Mouse (Mus musculus): ENCODE results near the gene Akr7a5. TPM values are rescaled to one million over a fixed set of nuclear protein-coding genes. Genes with fewer than 3 reads are reported as not detected.

The Akr7a5 gene
- polyA plus RNA-seq, 1 experiment from 2014 or later = 74.1 TPM

DNA sequence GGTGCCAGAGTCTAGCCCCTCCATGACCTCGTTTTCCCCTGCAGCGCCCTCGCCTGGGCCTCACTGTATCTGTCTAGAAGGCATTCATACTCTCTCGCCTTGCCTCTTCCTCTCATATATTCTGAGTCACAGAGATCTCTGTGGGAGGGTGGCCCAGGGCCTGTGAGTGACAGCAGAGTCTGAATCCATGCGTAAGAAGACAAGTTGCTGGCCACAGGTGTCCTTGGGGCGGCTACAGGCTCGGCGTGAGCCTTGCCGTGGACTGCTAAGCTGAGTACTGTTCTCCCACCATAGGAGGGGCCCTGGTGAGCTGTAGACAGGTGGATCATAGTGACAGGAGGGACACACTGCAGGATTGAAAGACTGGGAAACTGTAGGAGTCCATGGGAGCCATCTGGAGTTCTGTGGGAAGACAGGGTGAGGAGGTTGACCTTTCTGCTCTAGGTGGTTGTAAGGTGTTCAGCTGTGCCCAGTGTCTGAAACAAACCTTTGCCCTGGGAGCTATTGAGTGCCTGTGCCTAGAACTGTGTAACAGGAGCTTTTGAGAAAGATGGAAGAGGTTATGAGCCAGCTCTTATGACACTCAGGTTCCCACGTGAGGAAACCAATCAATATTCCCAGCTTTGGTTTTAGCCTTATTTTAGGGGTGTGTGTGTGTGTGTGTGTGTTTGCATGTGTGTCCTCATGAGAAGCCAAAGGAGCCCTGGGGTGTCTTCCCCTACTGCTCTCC, 37.4 kb upstream of the Akr7a5 start:
- Histone ChIP-seq H3K4me2 (ENCODE audit: low read depth, low read length) (no peak overlapping the region), H3K4me3 (ENCODE audit: low read depth, low read length) (no peak overlapping the region), H3K9ac (ENCODE audit: low read depth, low read length) (no peak overlapping the region), H3K4me1 (ENCODE audit: control insufficient read depth, low read depth, low read length) (no peaks in the 10 kb centered on the region), H3K36me3 (ENCODE audit: control insufficient read depth, insufficient read depth) (no peaks in the 10 kb centered on the region), H3K9me3 (replicated peaks; ENCODE audit: control insufficient read depth, low read length) (no peaks in the 10 kb centered on the region), H3K27ac (ENCODE audit: low read length) (no peak overlapping the region), H3K27me3 (ENCODE audit: control insufficient read depth, insufficient read depth, low read depth, low read length) (no peaks in the 10 kb centered on the region)
- no peak for ATAC-seq (ENCODE audit: low read depth)
- WGBS (ENCODE audit: insufficient replicate concordance) = 76% methylated on average over 10 of the region's 10 CpGs

DNA sequence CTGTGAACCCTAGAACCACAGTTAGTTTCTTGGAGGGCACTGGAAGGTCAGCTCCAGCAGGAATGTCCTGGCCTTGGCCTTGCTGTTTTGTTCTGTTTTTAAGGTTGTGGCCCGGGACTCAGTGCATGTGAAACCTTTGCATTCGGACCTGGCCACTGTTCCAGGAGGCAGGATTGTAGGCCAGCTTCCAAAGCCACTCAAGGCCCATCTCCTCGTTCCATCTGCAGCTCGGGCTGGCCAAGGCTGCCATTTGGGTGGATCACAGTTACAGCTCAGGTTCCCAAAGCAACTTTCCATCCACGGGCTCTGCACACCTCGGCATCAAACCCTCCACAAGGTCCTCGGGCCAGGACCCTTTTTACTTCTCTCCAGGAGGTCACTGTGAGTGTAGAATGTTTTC, 36.0 kb upstream of the Akr7a5 start:
- Histone ChIP-seq H3K9ac (ENCODE audit: low read depth, low read length) (no peak overlapping the region), H3K27ac (ENCODE audit: low read length) (no peak overlapping the region), H3K4me3 (ENCODE audit: low read depth, low read length) (no peak overlapping the region), H3K27me3 (ENCODE audit: control insufficient read depth, insufficient read depth, low read depth, low read length) (no peaks in the 10 kb centered on the region), H3K4me1 (ENCODE audit: control insufficient read depth, low read depth, low read length) (no peaks in the 10 kb centered on the region), H3K4me2 (ENCODE audit: low read depth, low read length) (no peak overlapping the region), H3K9me3 (replicated peaks; ENCODE audit: control insufficient read depth, low read length) (no peaks in the 10 kb centered on the region), H3K36me3 (ENCODE audit: control insufficient read depth, insufficient read depth) (no peaks in the 10 kb centered on the region)
- no peak for ATAC-seq (ENCODE audit: low read depth)
- 72% methylated on average over 7 of the region's 7 CpGs for WGBS (ENCODE audit: insufficient replicate concordance)

DNA sequence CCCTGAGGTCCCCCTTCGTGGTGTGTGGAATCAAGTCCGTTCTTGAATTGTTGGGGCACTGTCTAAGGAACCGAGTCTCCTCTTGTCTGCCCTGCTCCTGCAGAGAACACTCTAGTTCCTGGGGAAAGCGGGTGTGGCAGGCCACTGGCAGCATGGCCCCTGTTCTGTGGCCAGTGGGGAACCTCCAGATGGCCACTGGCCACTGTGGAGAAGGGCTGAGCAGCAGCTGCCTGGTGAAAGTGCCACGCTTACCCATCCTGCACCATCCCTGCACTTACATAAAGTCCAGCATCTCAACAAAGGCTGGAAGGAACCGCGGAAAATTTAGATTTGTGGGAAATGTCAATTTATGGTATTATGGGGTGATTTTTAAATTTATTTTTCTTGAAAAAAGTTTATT, 34.1 kb upstream of the Akr7a5 start:
- no peak overlapping the region for H3K4me2 ChIP-seq (ENCODE audit: low read depth, low read length)
- no peak overlapping the region for H3K9ac ChIP-seq (ENCODE audit: low read depth, low read length)
- H3K4me3 ChIP-seq (ENCODE audit: low read depth, low read length) = no peak overlapping the region
- no peaks in the 10 kb centered on the region for H3K4me1 ChIP-seq (ENCODE audit: control insufficient read depth, low read depth, low read length)
- no peak for ATAC-seq (ENCODE audit: low read depth)
- no peaks in the 10 kb centered on the region for H3K27me3 ChIP-seq (ENCODE audit: control insufficient read depth, insufficient read depth, low read depth, low read length)
- WGBS (ENCODE audit: insufficient replicate concordance) = 80% methylated on average over 7 of the region's 7 CpGs
- no peak overlapping the region for H3K27ac ChIP-seq (ENCODE audit: low read length)
- no peaks in the 10 kb centered on the region for H3K9me3 ChIP-seq (replicated peaks; ENCODE audit: control insufficient read depth, low read length)
- H3K36me3 ChIP-seq (ENCODE audit: control insufficient read depth, insufficient read depth) = no peaks in the 10 kb centered on the region

DNA sequence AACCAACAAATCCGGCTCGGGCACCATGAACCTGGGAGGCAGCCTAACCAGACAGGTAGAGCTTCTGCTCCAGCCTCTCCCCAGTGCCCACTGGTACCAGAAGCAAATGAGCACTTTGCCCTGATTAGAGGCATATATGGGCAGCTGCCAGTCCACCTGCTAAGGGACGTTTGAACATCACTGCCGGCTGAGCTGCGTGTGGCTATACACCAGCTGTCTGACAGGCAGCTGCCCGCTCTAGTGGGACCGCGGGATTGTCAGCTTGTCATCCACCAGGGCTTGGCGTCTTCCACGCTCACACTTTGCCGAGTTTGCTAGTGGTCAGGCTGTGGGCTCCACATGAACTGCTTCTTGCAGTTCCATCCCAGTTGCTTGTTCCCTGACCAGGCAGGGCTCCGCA, 30.0 kb upstream of the Akr7a5 start:
- H3K4me3 ChIP-seq (ENCODE audit: low read depth, low read length) = no peak overlapping the region
- H3K27me3 ChIP-seq (ENCODE audit: control insufficient read depth, insufficient read depth, low read depth, low read length) = no peaks in the 10 kb centered on the region
- no peak overlapping the region for H3K4me2 ChIP-seq (ENCODE audit: low read depth, low read length)
- H3K27ac ChIP-seq (ENCODE audit: low read length) = no peak overlapping the region
- ATAC-seq (ENCODE audit: low read depth) = no peak
- WGBS (ENCODE audit: insufficient replicate concordance) = 87% methylated on average over 12 of the region's 12 CpGs
- no peaks in the 10 kb centered on the region for H3K9me3 ChIP-seq (replicated peaks; ENCODE audit: control insufficient read depth, low read length)
- no peaks in the 10 kb centered on the region for H3K4me1 ChIP-seq (ENCODE audit: control insufficient read depth, low read depth, low read length)
- H3K36me3 ChIP-seq (ENCODE audit: control insufficient read depth, insufficient read depth) = peaks cover 7% of the 10 kb centered on the region; the same call in 1 of the 2 replicates
- H3K9ac ChIP-seq (ENCODE audit: low read depth, low read length) = no peak overlapping the region

DNA sequence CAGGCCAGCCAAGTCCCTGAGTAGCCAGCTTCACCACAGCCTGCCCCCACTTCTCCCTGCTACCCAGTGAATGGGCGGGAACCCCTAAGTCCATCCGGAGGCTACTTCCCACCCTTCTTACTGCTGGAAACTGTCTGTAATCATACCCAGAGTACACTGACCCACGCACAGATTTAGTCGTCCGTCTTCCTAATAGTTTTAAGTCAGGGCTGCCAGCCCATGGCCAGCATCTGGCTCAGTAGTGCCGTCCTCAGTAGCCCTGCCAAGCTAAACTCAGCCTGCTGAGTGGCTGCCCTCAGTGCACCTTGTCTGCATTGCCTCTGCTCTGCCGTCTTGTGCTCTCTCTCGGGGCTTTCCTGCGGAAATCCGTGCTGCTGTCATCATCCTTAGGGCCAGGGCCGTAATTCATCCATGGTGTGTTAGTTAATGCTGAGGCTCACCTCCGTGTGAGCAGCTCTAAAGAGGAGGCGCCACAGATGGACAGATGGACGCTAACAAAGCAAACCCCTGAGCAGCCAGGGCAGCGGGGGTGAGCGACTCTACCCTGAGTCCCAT, 28.7 kb upstream of the Akr7a5 start:
- no peak for ATAC-seq (ENCODE audit: low read depth)
- no peaks in the 10 kb centered on the region for H3K27me3 ChIP-seq (ENCODE audit: control insufficient read depth, insufficient read depth, low read depth, low read length)
- WGBS (ENCODE audit: insufficient replicate concordance) = 81% methylated on average over 16 of the region's 16 CpGs
- no peak overlapping the region for H3K4me3 ChIP-seq (ENCODE audit: low read depth, low read length)
- peaks cover 7% of the 10 kb centered on the region; the same call in 1 of the 2 replicates for H3K36me3 ChIP-seq (ENCODE audit: control insufficient read depth, insufficient read depth)
- H3K4me2 ChIP-seq (ENCODE audit: low read depth, low read length) = no peak overlapping the region
- H3K4me1 ChIP-seq (ENCODE audit: control insufficient read depth, low read depth, low read length) = no peaks in the 10 kb centered on the region
- H3K9ac ChIP-seq (ENCODE audit: low read depth, low read length) = no peak overlapping the region
- no peak overlapping the region for H3K27ac ChIP-seq (ENCODE audit: low read length)
- H3K9me3 ChIP-seq (replicated peaks; ENCODE audit: control insufficient read depth, low read length) = no peaks in the 10 kb centered on the region

DNA sequence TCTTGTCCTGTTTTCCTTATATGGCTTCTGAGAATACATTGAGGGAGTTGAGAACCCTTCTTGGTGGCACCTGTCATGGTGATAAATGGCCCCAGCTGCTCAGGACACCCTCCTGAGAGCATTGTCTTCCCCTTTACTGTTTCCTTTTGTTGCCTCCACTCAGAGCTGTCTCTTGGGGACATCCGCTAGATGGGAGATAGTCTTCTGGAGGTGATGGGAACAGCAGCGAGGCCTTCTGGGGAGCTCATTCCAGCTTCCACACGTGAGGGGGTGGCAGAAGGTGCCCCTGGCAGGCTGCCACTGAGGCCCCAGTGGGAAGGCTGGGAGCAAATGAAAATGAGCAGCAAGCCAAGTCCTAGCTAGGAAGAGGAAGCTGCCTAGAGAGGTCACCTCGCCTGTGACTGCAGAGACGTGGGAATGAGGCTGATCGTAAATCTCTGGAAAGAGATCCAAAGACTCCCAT, 27.6 kb upstream of the Akr7a5 start:
- no peak overlapping the region for H3K9ac ChIP-seq (ENCODE audit: low read depth, low read length)
- H3K27me3 ChIP-seq (ENCODE audit: control insufficient read depth, insufficient read depth, low read depth, low read length) = no peaks in the 10 kb centered on the region
- H3K4me2 ChIP-seq (ENCODE audit: low read depth, low read length) = no peak overlapping the region
- H3K9me3 ChIP-seq (replicated peaks; ENCODE audit: control insufficient read depth, low read length) = no peaks in the 10 kb centered on the region
- H3K4me1 ChIP-seq (ENCODE audit: control insufficient read depth, low read depth, low read length) = no peaks in the 10 kb centered on the region
- H3K27ac ChIP-seq (ENCODE audit: low read length) = no peak overlapping the region
- ATAC-seq (ENCODE audit: low read depth) = no peak
- H3K36me3 ChIP-seq (ENCODE audit: control insufficient read depth, insufficient read depth) = peaks cover 7% of the 10 kb centered on the region
- WGBS (ENCODE audit: insufficient replicate concordance) = 67% methylated on average over 6 of the region's 6 CpGs
- H3K4me3 ChIP-seq (ENCODE audit: low read depth, low read length) = no peak overlapping the region

DNA sequence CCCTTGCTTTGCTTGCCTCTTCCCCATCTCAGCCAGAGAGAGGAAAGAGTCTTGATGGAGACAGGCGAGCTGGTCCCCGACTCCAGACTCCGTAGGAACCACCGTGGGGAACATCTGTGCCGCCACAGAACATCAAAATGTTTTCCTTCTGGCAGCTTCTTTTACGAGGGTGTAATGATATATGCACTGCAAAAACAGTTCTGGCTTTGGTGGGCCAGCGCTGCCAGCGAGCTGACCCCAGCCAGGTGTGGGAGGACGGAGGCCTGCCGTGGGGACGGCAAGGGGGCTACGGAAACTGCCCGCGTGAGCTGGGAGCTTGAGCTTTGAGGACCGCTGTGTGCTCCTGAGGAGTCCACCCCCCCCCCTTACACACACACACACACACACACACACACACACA, 25.7 kb upstream of the Akr7a5 start:
- no peak overlapping the region for H3K27ac ChIP-seq (ENCODE audit: low read length)
- H3K9me3 ChIP-seq (replicated peaks; ENCODE audit: control insufficient read depth, low read length) = no peaks in the 10 kb centered on the region
- H3K36me3 ChIP-seq (ENCODE audit: control insufficient read depth, insufficient read depth) = peaks cover 7% of the 10 kb centered on the region
- 86% methylated on average over 15 of the region's 15 CpGs for WGBS (ENCODE audit: insufficient replicate concordance)
- no peak for ATAC-seq (ENCODE audit: low read depth)
- H3K27me3 ChIP-seq (ENCODE audit: control insufficient read depth, insufficient read depth, low read depth, low read length) = no peaks in the 10 kb centered on the region
- no peak overlapping the region for H3K9ac ChIP-seq (ENCODE audit: low read depth, low read length)
- no peak overlapping the region for H3K4me2 ChIP-seq (ENCODE audit: low read depth, low read length)
- H3K4me1 ChIP-seq (ENCODE audit: control insufficient read depth, low read depth, low read length) = no peaks in the 10 kb centered on the region
- no peak overlapping the region for H3K4me3 ChIP-seq (ENCODE audit: low read depth, low read length)

DNA sequence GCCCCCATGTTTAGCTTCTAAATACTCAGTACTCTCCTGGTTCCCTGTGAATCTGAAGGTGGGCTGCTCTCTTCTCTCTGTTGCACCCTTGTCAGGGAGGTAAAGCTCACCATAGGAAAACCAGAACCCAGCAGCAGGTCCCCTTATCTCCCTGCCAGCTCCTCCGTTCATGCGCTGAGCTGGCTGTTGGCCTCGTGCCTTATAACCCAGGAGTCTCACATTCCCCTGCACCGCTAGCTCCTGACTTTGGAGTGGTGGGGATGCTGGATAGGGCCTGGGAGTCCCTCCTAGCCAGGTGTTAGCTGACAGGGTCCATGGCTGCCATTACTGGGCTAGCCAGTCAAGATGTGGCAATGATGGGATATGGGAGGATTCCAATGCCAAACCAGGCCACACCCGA, 24.3 kb upstream of the Akr7a5 start:
- 64% methylated on average over 5 of the region's 5 CpGs for WGBS (ENCODE audit: insufficient replicate concordance)
- Histone ChIP-seq H3K4me3 (ENCODE audit: low read depth, low read length) (no peak overlapping the region), H3K9ac (ENCODE audit: low read depth, low read length) (no peak overlapping the region), H3K27me3 (ENCODE audit: control insufficient read depth, insufficient read depth, low read depth, low read length) (no peaks in the 10 kb centered on the region), H3K4me1 (ENCODE audit: control insufficient read depth, low read depth, low read length) (no peaks in the 10 kb centered on the region), H3K9me3 (replicated peaks; ENCODE audit: control insufficient read depth, low read length) (no peaks in the 10 kb centered on the region), H3K36me3 (ENCODE audit: control insufficient read depth, insufficient read depth) (peaks cover 7% of the 10 kb centered on the region), H3K4me2 (ENCODE audit: low read depth, low read length) (no peak overlapping the region), H3K27ac (ENCODE audit: low read length) (no peak overlapping the region)
- ATAC-seq (ENCODE audit: low read depth) = no peak

DNA sequence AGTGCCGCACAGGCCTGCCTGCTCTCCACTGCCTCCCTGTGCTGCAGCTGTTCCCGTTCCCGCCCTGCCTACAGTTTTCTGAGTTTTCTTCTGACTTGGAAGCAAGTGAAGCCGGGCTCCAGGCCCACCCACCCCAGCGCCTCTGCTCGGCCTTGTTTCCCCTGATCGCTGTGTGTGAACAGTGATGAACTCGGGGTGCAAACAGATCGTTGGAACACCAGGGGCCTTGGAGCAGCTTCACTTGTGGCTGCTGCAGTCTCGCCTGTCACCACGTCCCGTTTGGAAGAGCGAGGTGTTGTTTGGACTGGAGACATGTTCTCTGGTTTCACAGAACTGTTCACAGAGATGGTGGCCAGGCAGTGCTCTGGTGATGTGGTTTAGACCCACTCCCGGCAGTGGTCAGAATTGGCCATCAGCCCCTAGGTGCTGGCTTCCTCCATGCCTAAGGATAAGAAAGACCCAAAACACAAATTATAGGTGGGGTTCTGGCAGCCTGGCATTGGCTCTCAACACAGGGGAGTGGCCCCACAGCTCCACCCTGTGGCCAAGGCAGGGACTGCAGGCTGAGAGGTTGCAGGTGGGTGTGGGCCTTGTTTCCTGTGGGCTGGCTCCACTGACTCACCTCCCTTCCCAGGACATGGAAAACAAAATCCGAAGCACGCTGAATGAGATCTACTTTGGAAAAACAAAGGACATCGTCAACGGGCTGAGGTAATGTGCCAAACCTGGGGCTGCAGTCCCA, 23.3 kb upstream of the Akr7a5 start:
- ATAC-seq (ENCODE audit: low read depth) = no peak
- 73% methylated on average over 18 of the region's 18 CpGs for WGBS (ENCODE audit: insufficient replicate concordance)
- Histone ChIP-seq H3K4me2 (ENCODE audit: low read depth, low read length) (no peak overlapping the region), H3K4me1 (ENCODE audit: control insufficient read depth, low read depth, low read length) (no peaks in the 10 kb centered on the region), H3K9me3 (replicated peaks; ENCODE audit: control insufficient read depth, low read length) (no peaks in the 10 kb centered on the region), H3K27me3 (ENCODE audit: control insufficient read depth, insufficient read depth, low read depth, low read length) (no peaks in the 10 kb centered on the region), H3K36me3 (ENCODE audit: control insufficient read depth, insufficient read depth) (peaks cover 5% of the 10 kb centered on the region), H3K9ac (ENCODE audit: low read depth, low read length) (no peak overlapping the region), H3K4me3 (ENCODE audit: low read depth, low read length) (no peak overlapping the region), H3K27ac (ENCODE audit: low read length) (no peak overlapping the region)
